ENCODE assay signal across 21 mouse cellular contexts in the genomic region with DNA sequence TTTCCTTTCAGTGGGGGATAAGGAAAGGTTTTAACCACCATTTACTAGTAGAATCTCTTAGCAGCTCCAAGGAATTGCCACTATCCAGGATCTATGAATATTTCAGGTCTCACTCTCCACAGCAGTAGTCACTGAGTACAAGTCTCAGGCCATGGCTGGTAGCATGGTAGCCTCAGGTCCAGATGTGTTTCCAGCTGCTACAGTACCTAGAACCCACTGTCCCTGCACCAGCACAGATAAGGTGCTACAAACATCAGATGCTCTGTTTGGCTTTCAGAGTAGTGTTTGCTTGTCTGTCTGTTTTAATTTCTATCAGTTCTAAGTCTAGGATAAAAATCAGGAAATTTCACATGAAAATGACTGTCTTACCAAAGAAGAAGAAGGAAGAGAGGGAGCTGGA.
DNase-seq lines count a peak whose midpoint lies in the region; ATAC-seq lines count a peak whose summit lies in the region.
"Had no signal": no experiment of that assay in that cellular context is flagged by ENCODE, and none has a peak within 500 bp of the region (broad histone marks: within the 10 kb centered on the region; RNA-seq: fewer than 3 reads in every experiment).

No protein-coding gene starts in this region.

- H3K4me3 ChIP-seq in liver, embryonic 12.5 days, result no peak overlapping the region
- no peak overlapping the region for H3K4me3 ChIP-seq in liver, embryonic 11.5 days (ENCODE audit: low read depth, low read length)

- no peak overlapping the region for H3K27ac ChIP-seq in liver, embryonic 12.5 days
- H3K27ac ChIP-seq in liver, embryonic 11.5 days (ENCODE audit: low read depth, low read length), result no peak overlapping the region

- H3K27me3 ChIP-seq in liver, embryonic 12.5 days (replicated peaks), result no peaks in the 10 kb centered on the region
- no peaks in the 10 kb centered on the region for H3K27me3 ChIP-seq in liver, embryonic 11.5 days (replicated peaks; ENCODE audit: control insufficient read depth, insufficient read depth, low read length)
- H3K27me3 ChIP-seq: CH12.LX had no signal

- 0 out of 2 replicates have a peak, but pooled peaks have one; percentile 61 for ATAC-seq in liver, embryonic 12.5 days
- no peak for ATAC-seq in liver, embryonic 11.5 days (replicated peaks; ENCODE audit: low FRiP score)
- peak; percentile 23; the same call in 1 of the 2 replicates for ATAC-seq in megakaryocyte progenitor cell, adult 5-6 weeks (replicated peaks; ENCODE audit: poor library complexity)
- ATAC-seq in megakaryocyte-erythroid progenitor cell, adult 5-6 weeks (replicated peaks; ENCODE audit: low FRiP score, low TSS enrichment, poor library complexity, severe bottlenecking), result peak; percentile 67
- ATAC-seq: activated CD4-positive, CD25-positive, alpha-beta regulatory T cell, adult 4 months; CD4-positive, CD25-positive, alpha-beta regulatory T cell, adult 4 months; Patski had no signal

- no peak overlapping the region for H3K9ac ChIP-seq in liver, embryonic 12.5 days
- no peak overlapping the region for H3K9ac ChIP-seq in liver, embryonic 11.5 days (ENCODE audit: low read depth, low read length)

- no peaks in the 10 kb centered on the region for H3K36me3 ChIP-seq in liver, embryonic 12.5 days
- H3K36me3 ChIP-seq in liver, embryonic 11.5 days (ENCODE audit: control insufficient read depth, insufficient read depth, low read length), result no peaks in the 10 kb centered on the region
- H3K36me3 ChIP-seq: G1E had no signal

- no peak overlapping the region for H3K4me2 ChIP-seq in liver, embryonic 12.5 days
- no peak overlapping the region for H3K4me2 ChIP-seq in liver, embryonic 11.5 days

- no peak for DNase-seq in liver, embryonic 11.5 days (ENCODE audit: low spot score)
- DNase-seq in kidney, postnatal 10 days, result no peak
- no peak for DNase-seq in frontal cortex, postnatal 25 days (ENCODE audit: low spot score in 2 of 2)
- DNase-seq: adrenal gland, adult 2 months; adrenal gland, adult 8-10 months; adrenal gland, postnatal 10 days; adrenal gland, postnatal 14 days; adrenal gland, postnatal 25 days; adrenal gland, postnatal 36 days; B cell, adult 2 months; cerebellum, adult 11 months; cerebellum, adult 11-12 months; cerebellum, adult 18-20 months had no signal

- no peaks in the 10 kb centered on the region for H3K4me1 ChIP-seq in liver, embryonic 12.5 days
- H3K4me1 ChIP-seq in liver, embryonic 11.5 days (replicated peaks; ENCODE audit: control insufficient read depth, insufficient read depth, low read length), result no peaks in the 10 kb centered on the region

- no peaks in the 10 kb centered on the region for H3K9me3 ChIP-seq in liver, embryonic 12.5 days (replicated peaks)
- no peaks in the 10 kb centered on the region for H3K9me3 ChIP-seq in liver, embryonic 11.5 days (ENCODE audit: control insufficient read depth, low read length)
